Mouse (Mus musculus): Measurements from ENCODE around the gene Cyyr1. TPM values are rescaled to one million over a fixed set of nuclear protein-coding genes. Genes with fewer than 3 reads are reported as not detected.
"Not testable (repeated sequence)": the region's sequence is repeated elsewhere in the genome, so short reads cannot be mapped to it uniquely, and the experiment has no call there.

The Cyyr1 gene
- 5.7 and 6.0 TPM in 2 replicates for polyA plus RNA-seq (2011; ENCODE audit: insufficient read depth, insufficient read length, low read depth, missing spikeins)

DNA sequence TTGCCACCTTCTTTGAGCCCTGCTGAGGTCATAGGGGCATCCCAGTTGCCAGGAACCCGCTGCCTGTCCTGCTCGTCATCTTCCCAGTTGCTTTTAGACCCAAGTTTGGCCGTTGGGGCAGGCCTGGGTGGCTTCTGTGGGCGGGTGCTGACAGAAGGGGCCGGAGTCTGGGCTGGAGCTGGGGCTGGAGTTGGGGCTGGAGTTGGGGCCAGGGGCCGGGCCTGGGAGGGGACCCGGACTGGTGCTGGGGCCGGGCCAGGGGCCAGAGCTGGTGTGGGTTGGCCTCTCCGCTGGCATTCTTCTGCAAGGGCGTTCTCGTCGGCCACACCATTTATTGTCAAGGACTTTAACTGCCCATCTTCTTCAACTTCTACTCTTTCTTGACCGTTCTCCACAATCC is at the start of gene Cyyr1:
Gene Cyyr1, minus strand, starts transcription at position 101 of the 400 bp plus-strand sequence.
- H3K9ac ChIP-seq (ENCODE audit: low read depth, poor library complexity, severe bottlenecking); H3K36me3 ChIP-seq (ENCODE audit: control insufficient read depth, insufficient read depth, low read length, poor library complexity, severe bottlenecking); H3K27me3 ChIP-seq (ENCODE audit: control insufficient read depth, insufficient read depth, low read length, poor library complexity, severe bottlenecking); H3K4me1 ChIP-seq (ENCODE audit: control insufficient read depth, insufficient read depth, low read length); H3K4me3 ChIP-seq (ENCODE audit: low read depth, low read length); H3K27ac ChIP-seq (ENCODE audit: insufficient read depth, low read length); H3K9me3 ChIP-seq (replicated peaks; ENCODE audit: control insufficient read depth, insufficient read depth, low read length, poor library complexity, severe bottlenecking): not testable (repeated sequence)

DNA sequence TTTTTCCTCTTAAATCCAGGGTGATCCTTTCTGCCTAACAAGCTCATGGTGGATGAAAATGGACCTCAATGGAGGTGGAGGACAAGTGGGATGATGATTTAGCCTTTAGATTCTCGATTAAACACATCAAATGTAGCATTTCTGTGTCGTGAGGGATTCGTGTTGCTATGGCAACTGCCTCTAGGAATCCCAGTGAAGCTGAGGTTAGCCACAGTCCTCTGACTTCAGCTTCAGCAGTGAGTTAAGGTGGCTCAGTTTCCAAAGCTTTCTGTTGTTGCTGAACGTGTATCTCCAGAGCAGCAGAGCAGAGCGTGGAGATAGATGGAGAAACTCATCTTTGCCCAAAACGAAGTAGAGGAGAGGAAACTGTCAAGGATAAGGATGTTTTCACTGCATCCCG is 35.6 kb upstream of the Cyyr1 start:
- Histone ChIP-seq H3K4me1 (ENCODE audit: control insufficient read depth, insufficient read depth, low read length) (no peaks in the 10 kb centered on the region), H3K9me3 (replicated peaks; ENCODE audit: control insufficient read depth, insufficient read depth, low read length, poor library complexity, severe bottlenecking) (no peaks in the 10 kb centered on the region), H3K36me3 (ENCODE audit: control insufficient read depth, insufficient read depth, low read length, poor library complexity, severe bottlenecking) (no peaks in the 10 kb centered on the region), H3K27me3 (ENCODE audit: control insufficient read depth, insufficient read depth, low read length, poor library complexity, severe bottlenecking) (no peaks in the 10 kb centered on the region), H3K9ac (ENCODE audit: low read depth, poor library complexity, severe bottlenecking) (no peak overlapping the region), H3K4me3 (ENCODE audit: low read depth, low read length) (no peak overlapping the region), H3K27ac (ENCODE audit: insufficient read depth, low read length) (no peak overlapping the region)
- TF ChIP-seq EP300 (IDR thresholded peaks at IDR 0.05; ENCODE audit: insufficient read depth, low read depth, low read length) (no peak), POLR2A (IDR thresholded peaks at IDR 0.05; ENCODE audit: insufficient read depth, low read length) (no peak), CTCF (IDR thresholded peaks at IDR 0.05; ENCODE audit: low read depth, low read length) (no peak)

DNA sequence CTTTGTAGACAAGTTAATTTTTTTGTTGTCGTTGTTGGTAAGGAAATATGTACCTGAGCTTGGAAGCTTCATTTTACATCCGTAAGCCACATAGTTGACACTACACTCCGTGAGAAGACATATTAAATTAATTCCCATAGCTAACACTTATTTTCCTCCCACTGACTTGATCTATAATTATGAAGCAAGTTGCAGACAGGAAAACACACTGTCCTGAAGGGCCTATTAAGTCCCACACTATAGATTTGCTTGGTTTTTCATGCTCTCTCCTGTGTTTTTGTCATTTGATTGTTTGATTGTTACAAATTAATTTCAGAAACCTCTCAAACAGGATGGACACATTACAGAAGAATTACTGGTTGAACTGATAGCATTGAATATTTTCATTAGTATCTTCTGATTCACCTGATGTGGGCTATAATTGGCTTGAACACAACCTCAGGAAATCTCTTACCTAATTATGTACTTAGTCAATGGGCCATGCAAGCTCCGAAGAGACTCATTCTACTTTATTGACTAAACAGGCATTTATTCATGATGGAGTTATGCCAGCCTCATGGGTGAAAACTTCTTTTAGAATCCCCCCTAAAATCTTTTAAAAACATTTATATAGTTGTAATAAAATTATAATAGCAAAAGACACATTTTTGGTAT is 34.5 kb upstream of the Cyyr1 start:
- no peak for TF ChIP-seq EP300 (IDR thresholded peaks at IDR 0.05; ENCODE audit: insufficient read depth, low read depth, low read length)
- TF ChIP-seq CTCF (IDR thresholded peaks at IDR 0.05; ENCODE audit: low read depth, low read length): no peak
- TF ChIP-seq POLR2A (IDR thresholded peaks at IDR 0.05; ENCODE audit: insufficient read depth, low read length): no peak
- Histone ChIP-seq H3K9me3 (replicated peaks; ENCODE audit: control insufficient read depth, insufficient read depth, low read length, poor library complexity, severe bottlenecking) (no peaks in the 10 kb centered on the region), H3K27ac (ENCODE audit: insufficient read depth, low read length) (no peak overlapping the region), H3K4me3 (ENCODE audit: low read depth, low read length) (no peak overlapping the region), H3K4me1 (ENCODE audit: control insufficient read depth, insufficient read depth, low read length) (no peaks in the 10 kb centered on the region), H3K9ac (ENCODE audit: low read depth, poor library complexity, severe bottlenecking) (no peak overlapping the region), H3K27me3 (ENCODE audit: control insufficient read depth, insufficient read depth, low read length, poor library complexity, severe bottlenecking) (no peaks in the 10 kb centered on the region), H3K36me3 (ENCODE audit: control insufficient read depth, insufficient read depth, low read length, poor library complexity, severe bottlenecking) (no peaks in the 10 kb centered on the region)

DNA sequence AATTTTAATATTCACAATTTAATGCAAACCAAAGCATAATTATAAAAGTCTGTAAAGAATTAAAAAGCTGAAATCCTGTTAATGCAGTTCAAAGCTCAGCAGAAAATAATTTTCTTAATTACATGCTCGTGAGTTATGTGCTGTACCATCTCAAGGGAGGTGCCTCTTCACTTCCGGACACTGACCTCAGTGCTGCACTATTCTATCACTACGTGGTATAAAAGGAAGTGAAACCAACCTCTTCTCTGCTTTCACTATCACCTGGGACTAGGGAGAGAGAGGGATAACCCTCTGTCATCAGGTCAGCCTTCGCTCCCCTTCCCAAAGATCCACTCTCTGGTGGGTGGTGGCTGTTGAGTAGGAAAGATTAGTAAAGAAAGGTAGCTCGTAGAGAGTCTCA is 13.3 kb upstream of the Cyyr1 start:
- Histone ChIP-seq H3K4me1 (ENCODE audit: control insufficient read depth, insufficient read depth, low read length) (no peaks in the 10 kb centered on the region), H3K9ac (ENCODE audit: low read depth, poor library complexity, severe bottlenecking) (no peak overlapping the region), H3K36me3 (ENCODE audit: control insufficient read depth, insufficient read depth, low read length, poor library complexity, severe bottlenecking) (no peaks in the 10 kb centered on the region), H3K27me3 (ENCODE audit: control insufficient read depth, insufficient read depth, low read length, poor library complexity, severe bottlenecking) (no peaks in the 10 kb centered on the region), H3K4me3 (ENCODE audit: low read depth, low read length) (no peak overlapping the region), H3K9me3 (replicated peaks; ENCODE audit: control insufficient read depth, insufficient read depth, low read length, poor library complexity, severe bottlenecking) (no peaks in the 10 kb centered on the region), H3K27ac (ENCODE audit: insufficient read depth, low read length) (no peak overlapping the region)
- TF ChIP-seq CTCF (IDR thresholded peaks at IDR 0.05; ENCODE audit: low read depth, low read length) (no peak), POLR2A (IDR thresholded peaks at IDR 0.05; ENCODE audit: insufficient read depth, low read length) (no peak), EP300 (IDR thresholded peaks at IDR 0.05; ENCODE audit: insufficient read depth, low read depth, low read length) (no peak)

DNA sequence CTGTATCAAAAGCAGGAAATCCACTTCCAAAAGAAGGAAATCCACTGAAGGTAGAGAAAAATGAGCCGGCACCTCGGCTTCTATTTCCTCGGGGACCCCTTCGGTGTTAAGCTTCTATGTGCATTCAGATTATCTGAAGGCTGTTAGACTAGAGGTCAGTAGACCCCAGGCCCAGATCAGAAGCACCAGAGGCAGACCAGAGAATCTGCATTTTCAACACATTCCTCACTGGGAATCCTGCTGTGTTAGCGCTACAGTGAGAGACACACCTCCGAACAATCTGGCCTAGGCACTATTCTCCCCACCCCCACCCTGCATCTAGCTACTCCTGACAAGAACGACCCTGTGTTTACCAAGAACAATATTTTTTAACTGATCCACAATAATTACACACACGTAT is 641 bp upstream of the Cyyr1 start:
- TF ChIP-seq POLR2A (IDR thresholded peaks at IDR 0.05; ENCODE audit: insufficient read depth, low read length): no peak
- TF ChIP-seq EP300 (IDR thresholded peaks at IDR 0.05; ENCODE audit: insufficient read depth, low read depth, low read length): no peak
- TF ChIP-seq CTCF (IDR thresholded peaks at IDR 0.05; ENCODE audit: low read depth, low read length): no peak
- Histone ChIP-seq H3K4me3 (ENCODE audit: low read depth, low read length) (no peak overlapping the region), H3K27me3 (ENCODE audit: control insufficient read depth, insufficient read depth, low read length, poor library complexity, severe bottlenecking) (no peaks in the 10 kb centered on the region), H3K4me1 (ENCODE audit: control insufficient read depth, insufficient read depth, low read length) (peaks cover 1% of the 10 kb centered on the region), H3K27ac (ENCODE audit: insufficient read depth, low read length) (no peak overlapping the region), H3K9ac (ENCODE audit: low read depth, poor library complexity, severe bottlenecking) (no peak overlapping the region), H3K9me3 (replicated peaks; ENCODE audit: control insufficient read depth, insufficient read depth, low read length, poor library complexity, severe bottlenecking) (no peaks in the 10 kb centered on the region), H3K36me3 (ENCODE audit: control insufficient read depth, insufficient read depth, low read length, poor library complexity, severe bottlenecking) (no peaks in the 10 kb centered on the region)

DNA sequence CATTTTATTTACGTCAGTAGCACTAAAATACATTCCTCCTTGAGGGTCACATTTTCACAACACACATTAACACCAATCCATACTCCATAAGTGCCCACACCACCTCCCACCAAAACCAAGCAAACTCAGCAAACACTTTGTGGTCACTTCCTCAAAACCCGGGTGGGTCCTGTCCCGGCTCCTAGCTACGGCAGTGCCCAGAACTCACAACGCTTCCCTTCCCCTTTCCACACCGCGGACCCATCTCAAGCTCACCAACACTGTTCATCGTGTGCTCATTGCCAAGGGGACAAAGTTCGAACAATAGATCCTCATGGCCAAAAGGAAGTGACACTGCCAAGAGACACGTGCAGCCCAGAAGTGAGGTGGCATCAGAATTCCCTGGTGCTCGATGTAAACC is 1.2 kb downstream of the Cyyr1 start:
- H3K4me3 ChIP-seq (ENCODE audit: low read depth, low read length); H3K27ac ChIP-seq (ENCODE audit: insufficient read depth, low read length); H3K36me3 ChIP-seq (ENCODE audit: control insufficient read depth, insufficient read depth, low read length, poor library complexity, severe bottlenecking); H3K27me3 ChIP-seq (ENCODE audit: control insufficient read depth, insufficient read depth, low read length, poor library complexity, severe bottlenecking); H3K4me1 ChIP-seq (ENCODE audit: control insufficient read depth, insufficient read depth, low read length); H3K9me3 ChIP-seq (replicated peaks; ENCODE audit: control insufficient read depth, insufficient read depth, low read length, poor library complexity, severe bottlenecking); H3K9ac ChIP-seq (ENCODE audit: low read depth, poor library complexity, severe bottlenecking): not testable (repeated sequence)

All from ES-Bruce4 (cell line).